8 mouse cellular contexts compared by ENCODE assay signal in genomic region chr1:36308451-36308901, GRCm38 (mm10). TPM values are rescaled to one million over a fixed set of nuclear protein-coding genes. Genes with fewer than 3 reads are reported as not detected.
DNase-seq lines count a peak whose midpoint lies in the region; ATAC-seq lines count a peak whose summit lies in the region.

No protein-coding gene starts in this region.

- peaks cover 18% of the 10 kb centered on the region for H3K4me1 ChIP-seq in forebrain, embryonic 12.5 days
- H3K4me1 ChIP-seq in midbrain, embryonic 15.5 days: peaks cover 8% of the 10 kb centered on the region

- 5% methylated on average over 12 of the region's 12 CpGs for WGBS in forebrain, embryonic 12.5 days
- WGBS in midbrain, embryonic 15.5 days: 3% methylated on average over 12 of the region's 12 CpGs

- ATAC-seq in forebrain, embryonic 12.5 days (ENCODE audit: low FRiP score): no peak
- ATAC-seq in midbrain, embryonic 15.5 days (replicated peaks): no peak

- peaks cover 39% of the 10 kb centered on the region for H3K27me3 ChIP-seq in forebrain, embryonic 12.5 days
- H3K27me3 ChIP-seq in midbrain, embryonic 15.5 days (replicated peaks): peaks cover 15% of the 10 kb centered on the region

- H3K27ac ChIP-seq in forebrain, embryonic 12.5 days: no peak overlapping the region
- H3K27ac ChIP-seq in midbrain, embryonic 15.5 days: no peak overlapping the region

- peak overlapping the region; percentile 53 for H3K4me3 ChIP-seq in forebrain, embryonic 12.5 days (replicated peaks)
- peak overlapping the region; percentile 64 for H3K4me3 ChIP-seq in midbrain, embryonic 15.5 days

- no peaks in the 10 kb centered on the region for H3K36me3 ChIP-seq in forebrain, embryonic 12.5 days (replicated peaks)
- no peaks in the 10 kb centered on the region for H3K36me3 ChIP-seq in midbrain, embryonic 15.5 days (replicated peaks)

- H3K9me3 ChIP-seq in forebrain, embryonic 12.5 days: no peaks in the 10 kb centered on the region
- H3K9me3 ChIP-seq in midbrain, embryonic 15.5 days: no peaks in the 10 kb centered on the region

- peak overlapping the region; percentile 44 for H3K9ac ChIP-seq in forebrain, embryonic 12.5 days
- peak overlapping the region; percentile 1; the same call in 1 of the 2 replicates for H3K9ac ChIP-seq in midbrain, embryonic 15.5 days

- DNase-seq in adrenal gland, postnatal 14 days: peak; percentile 27
- no peak for DNase-seq in adrenal gland, postnatal 4 days (ENCODE audit: low spot score in 2 of 2)
- DNase-seq in ES-CJ7 (ENCODE audit: low read depth, low spot score): peak; percentile 59
- peak; percentile 26 for DNase-seq in kidney, postnatal 10 days
- no peak for DNase-seq in urinary bladder, adult 18-20 months (ENCODE audit: low spot score in 2 of 2)
- DNase-seq in adrenal gland, adult (ENCODE audit: inconsistent age in 2 of 2, low spot score in 1 of 2): no peak

- H3K4me2 ChIP-seq in forebrain, embryonic 12.5 days: peak overlapping the region; percentile 80
- peak overlapping the region; percentile 93 for H3K4me2 ChIP-seq in midbrain, embryonic 15.5 days

RNA-seq across cellular contexts. Expression of gene Arid5a, which starts 0.9 kb away (rescaled TPM):
- 6.0 and 10.6 TPM in 2 replicates for total RNA-seq in adrenal gland, postnatal 14 days (2021)
- total RNA-seq in adrenal gland, postnatal 4 days (2021): 1 to 10 TPM; 6.0 to 8.4 TPM
- polyA plus RNA-seq in forebrain, embryonic 12.5 days (2016; fragmentation: Nextera tagmentation; extraction: Ambion mirVana): 2.0 and 2.1 TPM in 2 replicates
- 3.1 and 3.4 TPM in 2 replicates for polyA plus RNA-seq in midbrain, embryonic 15.5 days (2015; fragmentation: Nextera tagmentation; extraction: Ambion mirVana)

RNA-seq across cellular contexts. Expression of gene Neurl3, which starts 34.0 kb away (rescaled TPM):
- 4.0 and 5.8 TPM in 2 replicates for total RNA-seq in adrenal gland, postnatal 14 days (2021)
- total RNA-seq in adrenal gland, postnatal 4 days (2021): 10 to 100 TPM in 1 of 2 experiments, 1 to 10 TPM in 1; 8.0 to 10.4 TPM
- 0.34 and 0.45 TPM in 2 replicates for polyA plus RNA-seq in forebrain, embryonic 12.5 days (2016; fragmentation: Nextera tagmentation; extraction: Ambion mirVana)
- polyA plus RNA-seq in midbrain, embryonic 15.5 days (2015; fragmentation: Nextera tagmentation; extraction: Ambion mirVana): 1.1 and 1.4 TPM in 2 replicates

Comparison
In these comparisons a context has a peak if more than half of its experiments do, and no peak if none do; other contexts are left out.
1. DNase-seq: peak in adrenal gland, postnatal 14 days (single experiment), ES-CJ7 (single experiment) and kidney, postnatal 10 days (single experiment); none in adrenal gland, postnatal 4 days (0 of 2), urinary bladder, adult 18-20 months (0 of 2) and adrenal gland, adult (0 of 2).